Mouse (Mus musculus) midbrain, embryonic 12.5 days (tissue): ENCODE measurements at regions not wholly inside any gene's neighbourhood (a gene's known extent, or its start where the extent isn't known, plus 50 kb on each side); places are given as distances from the start of the nearest gene placed in this dataset.

Experiments used
- ATAC-seq: fragments of 200-750 bp; cut with Nextera tagmentation; 2 replicates; pipeline ENCODE4 v1.8.0; 2017; ENCODE audit warnings: low read depth, moderate TSS enrichment, moderate library complexity; ENCODE audit not compliant: low FRiP score
- H3K27ac ChIP-seq: fragments of 300-500 bp; sonication (generic); replicated peaks from 2 replicates; pipeline ENCODE4 v1.5.1; 2016; ENCODE audit warnings: mild to moderate bottlenecking
- H3K27me3 ChIP-seq: fragments of 300-500 bp; sonication (generic); 2 replicates; pipeline ENCODE4 v1.6.1; 2016; ENCODE audit warnings: mild to moderate bottlenecking
- H3K36me3 ChIP-seq: fragments of 300-500 bp; sonication (generic); 2 replicates; pipeline ENCODE4 v1.6.1; 2016
- H3K4me1 ChIP-seq: fragments of 300-500 bp; sonication (generic); 2 replicates; pipeline ENCODE4 v1.6.1; 2016
- H3K4me2 ChIP-seq: fragments of 300-500 bp; sonication (generic); replicated peaks from 2 replicates; pipeline ENCODE4 v1.6.1; 2016; ENCODE audit warnings: mild to moderate bottlenecking, moderate library complexity
- H3K4me3 ChIP-seq: fragments of 300-500 bp; sonication (generic); 2 replicates; pipeline ENCODE4 v1.5.1; 2016; ENCODE audit warnings: mild to moderate bottlenecking
- H3K9ac ChIP-seq: fragments of 300-500 bp; sonication (generic); replicated peaks from 2 replicates; pipeline ENCODE4 v1.6.1; 2016; ENCODE audit warnings: mild to moderate bottlenecking, moderate library complexity
- H3K9me3 ChIP-seq: fragments of 300-500 bp; sonication (generic); 2 replicates; pipeline ENCODE4 v1.6.1; 2016; ENCODE audit warnings: mild to moderate bottlenecking
- WGBS: fragments of 180-500 bp; shearing (Covaris S2); methylation state at CpG from one replicate; pipeline ENCODE4 v1.1.7; 2016; 5-methylcytosine and 5-hydroxymethylcytosine counted together

DNA sequence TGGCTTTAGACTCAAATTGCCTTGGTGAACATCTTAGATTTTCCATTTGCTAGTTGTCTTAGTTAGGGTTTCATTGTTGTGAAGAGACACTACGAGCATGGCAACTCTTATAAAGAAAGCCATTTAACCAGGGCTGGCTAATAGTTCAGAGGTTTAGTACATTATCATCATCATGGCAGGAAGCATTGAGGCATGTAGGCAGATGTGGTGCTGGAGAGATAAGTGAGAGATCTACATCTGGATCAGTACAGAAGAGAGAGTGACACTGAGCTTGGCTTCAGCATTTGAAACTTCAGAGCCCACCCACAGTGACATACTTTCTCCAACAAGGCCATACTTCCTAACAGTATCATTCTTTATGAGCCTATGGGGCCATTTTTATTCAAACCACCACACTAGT is 127.3 kb upstream of the Opcml start:
- ATAC-seq = no peak
- Histone ChIP-seq H3K4me2 (no peak overlapping the region), H3K27ac (no peak overlapping the region), H3K4me3 (no peak overlapping the region), H3K36me3 (no peaks in the 10 kb centered on the region), H3K9me3 (no peaks in the 10 kb centered on the region), H3K9ac (no peak overlapping the region), H3K4me1 (peaks cover 3% of the 10 kb centered on the region; the same call in 1 of the 2 replicates), H3K27me3 (no peaks in the 10 kb centered on the region)
- WGBS = 97% methylated on average over 1 of the region's 1 CpGs

DNA sequence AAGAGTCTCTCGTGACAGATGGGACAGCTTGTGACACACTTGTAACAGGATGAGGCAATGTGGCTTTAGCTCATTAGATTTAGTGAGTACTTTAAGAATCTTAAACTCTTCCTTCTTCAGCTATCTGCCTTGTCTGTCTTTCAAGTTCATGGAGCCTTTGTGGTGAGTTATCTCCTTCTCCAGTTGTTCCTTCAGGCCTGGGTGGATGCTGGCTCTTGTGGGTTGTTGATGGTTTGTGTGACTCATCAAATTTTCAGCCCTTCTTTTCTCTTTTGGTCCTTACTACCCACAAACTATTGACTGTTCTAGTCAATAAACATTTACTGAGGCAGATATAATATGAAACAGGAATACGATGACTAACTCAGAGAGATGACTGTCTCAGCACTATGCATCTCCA is 124.9 kb upstream of the Opcml start:
- Histone ChIP-seq H3K4me1 (peaks cover 9% of the 10 kb centered on the region; the same call in 1 of the 2 replicates), H3K9ac (no peak overlapping the region), H3K36me3 (no peaks in the 10 kb centered on the region), H3K4me2 (no peak overlapping the region), H3K4me3 (no peak overlapping the region), H3K9me3 (no peaks in the 10 kb centered on the region), H3K27me3 (no peaks in the 10 kb centered on the region), H3K27ac (no peak overlapping the region)
- 89% methylated on average over 2 of the region's 2 CpGs for WGBS
- ATAC-seq = no peak

DNA sequence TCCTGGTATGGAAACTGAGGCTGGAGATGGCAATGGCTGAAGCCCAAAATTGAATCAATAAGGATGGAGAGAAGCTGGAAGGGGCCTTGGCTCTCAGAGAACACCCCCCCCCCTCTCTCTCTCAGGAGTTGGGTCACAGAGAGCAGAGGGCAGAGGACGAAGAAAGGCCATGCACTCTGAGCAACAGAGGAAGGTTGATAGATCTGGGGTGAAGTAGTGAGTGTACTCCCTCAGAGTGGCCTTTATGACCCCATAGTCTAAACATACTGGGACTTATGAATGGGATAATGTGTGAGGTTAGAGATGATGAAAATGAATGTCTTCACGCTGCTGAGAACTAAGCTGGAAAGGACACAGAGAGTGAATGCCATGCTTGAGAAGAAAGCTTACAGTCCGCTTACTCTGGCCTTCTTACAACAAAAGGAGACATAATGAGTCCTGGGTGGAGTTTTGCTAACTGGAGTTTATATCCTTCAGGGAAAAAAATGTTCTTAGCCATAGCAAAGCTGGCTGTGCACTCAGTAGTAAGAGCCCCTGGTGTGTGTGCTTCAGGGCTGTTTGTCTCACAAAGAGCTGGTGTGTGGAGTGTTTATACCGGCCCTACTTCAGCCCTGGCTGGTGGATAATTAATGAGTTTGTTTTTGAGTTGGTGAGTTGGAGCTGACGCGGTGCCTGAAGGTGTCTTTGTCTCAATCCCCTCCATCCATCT is 120.4 kb upstream of the Opcml start:
- Histone ChIP-seq H3K9ac (no peak overlapping the region), H3K36me3 (no peaks in the 10 kb centered on the region), H3K4me2 (no peak overlapping the region), H3K27ac (no peak overlapping the region), H3K4me1 (peaks cover 10% of the 10 kb centered on the region; the same call in 1 of the 2 replicates), H3K4me3 (no peak overlapping the region), H3K27me3 (no peaks in the 10 kb centered on the region), H3K9me3 (no peaks in the 10 kb centered on the region)
- WGBS = 29% methylated on average over 6 of the region's 6 CpGs
- ATAC-seq = peak; percentile 44; the same call in 1 of the 2 replicates

DNA sequence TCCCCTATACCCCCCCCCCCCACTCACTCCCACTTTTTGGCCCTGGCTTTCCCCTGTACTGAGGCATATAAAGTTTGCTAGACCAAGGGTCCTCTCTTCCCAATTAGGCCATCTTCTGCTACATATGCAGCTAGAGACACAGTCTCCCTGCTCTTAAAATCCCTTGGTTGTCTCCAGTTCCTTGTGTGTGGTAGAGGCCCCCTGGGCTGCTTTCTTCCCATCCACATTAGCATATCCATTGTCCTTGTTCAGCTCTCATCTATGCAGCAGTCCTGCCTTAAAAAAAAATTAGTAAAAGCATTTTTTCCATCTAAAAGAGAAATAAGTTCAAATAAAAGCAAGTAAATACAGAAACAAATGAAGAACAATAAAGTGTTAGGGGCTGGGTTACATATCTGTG is 105.2 kb upstream of the Opcml start:
- Histone ChIP-seq H3K9ac (no peak overlapping the region), H3K9me3 (no peaks in the 10 kb centered on the region), H3K27ac (no peak overlapping the region), H3K4me1 (no peaks in the 10 kb centered on the region), H3K27me3 (no peaks in the 10 kb centered on the region), H3K4me3 (no peak overlapping the region), H3K4me2 (no peak overlapping the region), H3K36me3 (no peaks in the 10 kb centered on the region)
- ATAC-seq = peak; percentile 70

DNA sequence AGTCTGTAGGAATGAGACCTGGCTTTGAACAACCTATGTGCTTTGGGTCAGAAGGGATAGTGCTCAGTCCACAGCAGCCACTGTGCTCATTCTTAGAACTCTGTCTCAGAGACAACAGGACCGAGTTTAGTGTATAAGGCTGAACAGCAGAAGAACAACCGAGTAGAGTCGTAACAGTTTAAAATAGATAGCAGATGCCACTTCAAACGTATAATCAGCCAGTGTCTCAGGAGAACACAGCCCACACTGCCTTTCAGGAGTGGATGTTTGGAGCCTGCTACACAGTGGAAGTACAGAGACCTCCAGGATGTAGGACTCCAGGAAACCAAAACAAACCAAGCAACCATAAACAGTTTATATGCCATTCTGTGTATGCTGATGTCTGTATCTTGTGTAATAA is 99.0 kb upstream of the Opcml start:
- no peaks in the 10 kb centered on the region for H3K36me3 ChIP-seq
- H3K4me2 ChIP-seq = no peak overlapping the region
- no peaks in the 10 kb centered on the region for H3K9me3 ChIP-seq
- ATAC-seq = no peak
- H3K4me1 ChIP-seq = no peaks in the 10 kb centered on the region
- H3K9ac ChIP-seq = no peak overlapping the region
- no peaks in the 10 kb centered on the region for H3K27me3 ChIP-seq
- H3K27ac ChIP-seq = no peak overlapping the region
- no peak overlapping the region for H3K4me3 ChIP-seq
- WGBS = 86% methylated on average over 4 of the region's 4 CpGs

DNA sequence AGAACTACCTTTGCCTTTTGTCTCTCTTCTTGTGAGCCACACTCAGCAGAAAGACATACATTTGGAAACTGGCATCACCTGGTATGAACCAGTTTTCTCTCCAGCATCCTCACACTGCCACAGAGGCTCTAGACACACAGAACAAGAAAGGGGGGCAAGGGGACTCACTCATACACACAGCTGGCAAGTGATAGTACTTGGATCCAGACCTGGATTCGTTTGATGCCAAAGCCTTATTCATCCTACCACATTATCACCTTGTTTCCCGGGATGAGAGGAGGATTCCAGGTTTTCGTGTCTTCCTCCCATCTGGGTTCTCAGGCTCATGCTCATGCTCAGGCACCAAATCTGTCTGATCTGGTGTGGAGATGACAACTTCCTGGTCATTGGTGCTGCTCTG is 97.8 kb upstream of the Opcml start:
- no peak for ATAC-seq
- Histone ChIP-seq H3K9me3 (no peaks in the 10 kb centered on the region), H3K27ac (no peak overlapping the region), H3K4me3 (no peak overlapping the region), H3K27me3 (no peaks in the 10 kb centered on the region), H3K4me2 (no peak overlapping the region), H3K4me1 (no peaks in the 10 kb centered on the region), H3K36me3 (no peaks in the 10 kb centered on the region), H3K9ac (no peak overlapping the region)
- 88% methylated on average over 3 of the region's 3 CpGs for WGBS

DNA sequence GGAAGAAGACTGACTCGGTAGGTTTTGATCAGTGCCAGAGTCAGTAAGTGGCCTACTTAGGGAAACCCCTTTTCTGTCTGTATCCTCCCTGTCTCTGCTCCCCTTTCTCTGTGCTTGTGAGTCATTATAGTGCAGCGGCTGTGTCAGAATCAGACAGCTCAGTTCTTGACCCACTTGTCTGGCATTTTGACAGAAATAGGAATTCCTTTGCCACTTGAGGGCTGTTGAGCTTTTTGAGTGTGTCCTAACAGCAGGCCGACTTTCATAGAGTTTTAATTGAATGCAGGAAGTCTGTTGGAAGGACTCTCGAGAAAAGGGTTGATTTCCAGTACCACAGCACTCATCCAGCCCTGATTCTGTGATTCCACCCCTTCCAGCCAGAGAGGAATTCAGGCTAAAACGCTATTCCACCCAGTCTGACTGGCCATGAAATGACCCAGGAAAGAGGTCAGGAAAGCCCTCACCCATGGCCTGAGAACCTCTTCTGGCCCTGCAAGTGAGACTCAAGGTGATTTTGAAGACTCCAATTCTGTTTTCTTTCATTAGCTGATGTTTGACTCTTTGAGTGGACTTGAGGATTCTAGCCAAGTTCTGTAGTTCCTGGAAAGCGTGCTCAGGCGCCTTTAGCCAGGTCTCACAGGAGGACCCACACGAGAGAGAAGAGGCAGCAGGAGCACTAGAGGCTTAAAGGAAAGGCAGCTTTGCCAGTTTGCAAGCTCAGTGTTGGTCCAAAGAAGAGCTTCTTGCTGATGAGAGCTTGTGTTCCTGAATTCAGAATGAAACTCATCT is 95.6 kb upstream of the Opcml start:
- Histone ChIP-seq H3K27ac (no peak overlapping the region), H3K27me3 (no peaks in the 10 kb centered on the region), H3K9me3 (no peaks in the 10 kb centered on the region), H3K9ac (no peak overlapping the region), H3K4me3 (no peak overlapping the region), H3K4me2 (no peak overlapping the region), H3K4me1 (no peaks in the 10 kb centered on the region), H3K36me3 (no peaks in the 10 kb centered on the region)
- 75% methylated on average over 8 of the region's 8 CpGs for WGBS
- ATAC-seq = no peak

DNA sequence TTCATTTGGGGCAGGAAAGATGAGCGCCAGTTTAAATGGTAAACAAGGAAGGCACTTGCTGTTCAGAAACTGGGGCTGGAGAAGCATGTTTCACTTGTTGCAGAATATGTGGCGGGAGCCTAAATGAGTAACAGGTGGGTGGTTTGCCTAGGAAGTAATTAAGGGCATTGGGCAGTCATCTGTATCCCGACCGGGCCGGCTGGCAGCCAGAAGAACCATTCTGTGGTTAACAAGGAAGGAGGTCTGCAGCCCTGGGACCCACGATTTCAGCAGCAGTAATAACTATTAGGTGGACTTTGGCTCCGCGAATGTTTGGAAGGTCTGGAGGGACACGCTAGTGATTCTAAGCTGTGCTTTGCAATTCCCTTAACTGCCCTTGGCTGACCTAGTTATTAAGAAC is 89.0 kb upstream of the Opcml start:
- H3K9ac ChIP-seq = no peak overlapping the region
- no peaks in the 10 kb centered on the region for H3K36me3 ChIP-seq
- no peaks in the 10 kb centered on the region for H3K4me1 ChIP-seq
- no peak overlapping the region for H3K4me3 ChIP-seq
- no peaks in the 10 kb centered on the region for H3K27me3 ChIP-seq
- H3K27ac ChIP-seq = no peak overlapping the region
- 81% methylated on average over 9 of the region's 9 CpGs for WGBS
- H3K4me2 ChIP-seq = no peak overlapping the region
- ATAC-seq = no peak
- no peaks in the 10 kb centered on the region for H3K9me3 ChIP-seq

DNA sequence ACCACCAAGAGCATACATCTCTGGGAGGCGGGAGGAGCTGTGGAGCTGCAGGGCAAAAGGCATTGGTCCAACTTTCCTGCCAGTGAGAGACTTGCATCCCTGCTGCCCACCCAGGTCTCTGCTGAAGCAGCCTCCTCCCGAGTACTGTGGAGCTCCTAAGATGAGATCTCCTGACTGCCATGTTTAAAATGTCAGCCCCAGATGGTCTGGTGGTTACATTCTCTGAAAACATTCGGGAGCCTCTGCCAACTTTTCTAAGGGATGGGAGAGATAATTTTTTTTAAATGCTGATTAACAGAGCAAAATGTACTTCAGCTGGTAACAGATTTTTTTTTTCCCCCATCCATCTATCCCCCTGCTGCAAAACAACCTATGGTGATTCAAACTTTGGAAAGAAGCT is 88.4 kb upstream of the Opcml start:
- Histone ChIP-seq H3K4me3 (no peak overlapping the region), H3K9ac (no peak overlapping the region), H3K9me3 (no peaks in the 10 kb centered on the region), H3K27ac (no peak overlapping the region), H3K27me3 (no peaks in the 10 kb centered on the region), H3K4me2 (no peak overlapping the region), H3K4me1 (no peaks in the 10 kb centered on the region), H3K36me3 (no peaks in the 10 kb centered on the region)
- no peak for ATAC-seq
- 85% methylated on average over 3 of the region's 3 CpGs for WGBS

DNA sequence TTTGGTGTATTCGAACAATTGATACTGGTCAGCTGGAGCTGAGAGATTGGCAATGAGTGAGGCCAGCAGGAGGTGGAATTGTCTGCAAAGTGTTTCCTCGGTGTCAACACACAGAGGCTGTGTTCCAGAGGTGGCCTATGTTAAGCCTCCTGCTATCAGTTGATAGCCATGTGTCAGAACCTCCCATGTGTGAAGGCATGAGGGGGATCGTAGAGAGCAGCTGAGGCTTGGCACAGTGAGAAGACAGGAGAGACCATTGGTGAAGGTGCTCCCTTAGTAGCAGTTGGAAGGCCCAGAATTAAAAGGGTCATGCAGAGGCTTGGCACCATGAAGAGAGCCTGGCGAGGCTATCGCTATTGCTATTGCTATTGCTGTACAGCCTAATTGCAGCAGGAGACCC is 86.6 kb upstream of the Opcml start:
- no peaks in the 10 kb centered on the region for H3K9me3 ChIP-seq

DNA sequence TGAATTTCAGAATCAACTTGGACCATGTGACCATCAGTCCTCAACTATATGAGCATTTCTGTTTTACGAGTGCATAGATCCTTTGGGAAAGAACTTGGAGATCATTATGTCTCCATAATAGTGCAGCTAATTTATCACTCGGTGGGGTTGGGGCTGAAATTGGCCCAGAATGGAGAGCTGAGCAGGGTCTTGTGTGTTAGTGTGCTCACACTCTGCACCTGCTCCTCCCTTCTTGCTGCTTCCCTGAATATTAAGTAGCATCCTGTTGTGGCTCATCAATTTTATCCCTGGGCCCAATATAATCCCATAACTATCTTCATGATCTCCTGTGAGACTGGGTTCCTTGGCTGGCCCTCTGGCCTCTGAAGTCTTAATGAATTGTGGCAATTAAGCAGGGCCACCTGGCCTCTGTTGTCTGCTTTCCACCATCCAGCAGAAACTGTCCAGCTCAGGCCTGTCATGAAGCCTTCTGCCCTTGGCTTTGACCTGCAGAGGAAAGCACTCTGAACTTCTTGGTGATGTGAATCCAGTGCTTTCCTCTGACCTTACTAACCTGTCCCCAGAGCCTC is 66.7 kb upstream of the Opcml start:
- 73% methylated on average over 2 of the region's 2 CpGs for WGBS
- Histone ChIP-seq H3K4me2 (no peak overlapping the region), H3K27ac (no peak overlapping the region), H3K27me3 (no peaks in the 10 kb centered on the region), H3K4me3 (no peak overlapping the region), H3K36me3 (no peaks in the 10 kb centered on the region), H3K4me1 (peaks cover 4% of the 10 kb centered on the region), H3K9ac (no peak overlapping the region), H3K9me3 (no peaks in the 10 kb centered on the region)
- no peak for ATAC-seq

More for the DNA sequence above, 86.6 kb upstream of the Opcml start:
- no peak overlapping the region for H3K4me2 ChIP-seq
- no peak overlapping the region for H3K27ac ChIP-seq
- H3K9ac ChIP-seq = no peak overlapping the region
- WGBS = 79% methylated on average over 5 of the region's 5 CpGs
- no peak for ATAC-seq
- no peaks in the 10 kb centered on the region for H3K27me3 ChIP-seq
- no peaks in the 10 kb centered on the region for H3K4me1 ChIP-seq
- H3K36me3 ChIP-seq = no peaks in the 10 kb centered on the region
- no peak overlapping the region for H3K4me3 ChIP-seq

DNA sequence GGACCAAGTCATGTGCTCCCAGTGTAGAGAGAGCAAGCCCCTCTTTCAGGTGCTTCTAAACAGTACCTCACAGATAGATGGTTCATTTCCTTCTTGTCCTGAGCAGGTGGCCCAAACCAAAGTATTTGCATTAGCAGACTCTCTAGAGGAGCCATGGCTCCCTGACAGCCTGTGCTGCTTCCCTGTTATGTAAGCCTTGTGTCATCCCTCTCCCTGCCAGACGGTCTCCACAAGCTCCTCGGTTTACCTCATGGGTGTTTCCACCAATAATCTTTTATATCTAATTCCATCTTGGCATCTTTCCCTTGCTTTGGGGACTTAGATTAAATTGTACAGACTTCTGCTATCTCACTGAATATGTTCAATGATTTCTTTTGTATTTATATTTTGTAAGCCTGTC is 66.0 kb upstream of the Opcml start:
- Histone ChIP-seq H3K36me3 (no peaks in the 10 kb centered on the region), H3K9ac (no peak overlapping the region), H3K27ac (no peak overlapping the region), H3K4me3 (no peak overlapping the region), H3K9me3 (no peaks in the 10 kb centered on the region), H3K4me2 (no peak overlapping the region), H3K27me3 (no peaks in the 10 kb centered on the region), H3K4me1 (peaks cover 11% of the 10 kb centered on the region)
- no peak for ATAC-seq
- WGBS = 84% methylated on average over 2 of the region's 2 CpGs
